9 mouse cellular contexts compared by ENCODE assay signal in the genomic region with DNA sequence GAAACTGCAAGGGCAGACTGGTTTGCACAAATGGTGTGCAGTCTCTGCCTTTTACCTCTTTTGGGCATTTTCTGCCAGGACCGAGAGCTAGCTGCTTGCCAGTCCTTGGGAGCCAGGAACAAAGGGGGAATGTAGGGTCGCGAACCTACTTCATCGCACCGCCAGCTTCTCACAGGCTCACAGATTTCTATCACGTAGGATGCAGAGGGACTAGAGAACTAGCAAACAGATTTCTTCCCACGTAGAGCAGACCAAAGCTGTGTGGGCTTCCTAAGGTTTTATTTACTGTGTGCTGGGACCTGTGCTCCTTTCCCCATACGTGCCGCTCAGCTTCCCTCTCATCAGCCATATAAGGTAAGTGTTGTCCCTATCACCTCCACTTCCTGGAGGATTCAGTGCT. TPM values are rescaled to one million over a fixed set of nuclear protein-coding genes. Genes with fewer than 3 reads are reported as not detected.
DNase-seq lines count a peak whose midpoint lies in the region; ATAC-seq and TF ChIP-seq lines count a peak whose summit lies in the region.
"Had no signal": no experiment of that assay in that cellular context is flagged by ENCODE, and none has a peak within 500 bp of the region (broad histone marks: within the 10 kb centered on the region; RNA-seq: fewer than 3 reads in every experiment).

No protein-coding gene starts in this region.

- no peak for TF ChIP-seq POLR2A in bone marrow, adult 2 months (IDR thresholded peaks at IDR 0.05; ENCODE audit: borderline replicate concordance, control insufficient read depth, low read depth, low read length)

- no peak for DNase-seq in heart, postnatal 25 days (ENCODE audit: low spot score)
- DNase-seq in cerebellum, postnatal 4 days (ENCODE audit: low spot score in 2 of 2): no peak
- no peak for DNase-seq in cerebellum, adult 8-10 months
- no peak for DNase-seq in spleen, postnatal 14 days (ENCODE audit: low spot score in 2 of 2)

- H3K36me3 ChIP-seq in heart, embryonic 13.5 days: no peaks in the 10 kb centered on the region
- no peaks in the 10 kb centered on the region for H3K36me3 ChIP-seq in hindbrain, embryonic 13.5 days
- no peaks in the 10 kb centered on the region for H3K36me3 ChIP-seq in midbrain, embryonic 12.5 days

- H3K27me3 ChIP-seq in heart, embryonic 13.5 days (replicated peaks): no peaks in the 10 kb centered on the region
- 0 out of 2 replicates have a peak, but pooled peaks cover 2% of the 10 kb centered on the region for H3K27me3 ChIP-seq in hindbrain, embryonic 13.5 days
- no peaks in the 10 kb centered on the region for H3K27me3 ChIP-seq in midbrain, embryonic 12.5 days

- 12% methylated on average over 9 of the region's 9 CpGs for WGBS in heart, embryonic 13.5 days
- under 1% methylated on average over 9 of the region's 9 CpGs for WGBS in bone marrow, adult 2 months
- WGBS in hindbrain, embryonic 13.5 days: 9% methylated on average over 9 of the region's 9 CpGs
- WGBS in midbrain, embryonic 12.5 days: 11% methylated on average over 9 of the region's 9 CpGs

- no peak for ATAC-seq in heart, embryonic 13.5 days (ENCODE audit: extremely low read depth, insufficient number of reproducible peaks, low FRiP score, low TSS enrichment)
- peak; percentile 30; the same call in 1 of the 2 replicates for ATAC-seq in hindbrain, embryonic 13.5 days (ENCODE audit: low FRiP score)
- peak; percentile 24; the same call in 1 of the 2 replicates for ATAC-seq in midbrain, embryonic 12.5 days (ENCODE audit: low FRiP score, low read depth)

- peak overlapping the region; percentile 54 for H3K4me3 ChIP-seq in heart, embryonic 13.5 days
- H3K4me3 ChIP-seq in bone marrow, adult 2 months (replicated peaks; ENCODE audit: control insufficient read depth, low read depth, low read length): peak overlapping the region; percentile 69
- peak overlapping the region; percentile 41 for H3K4me3 ChIP-seq in hindbrain, embryonic 13.5 days
- H3K4me3 ChIP-seq in midbrain, embryonic 12.5 days: peak overlapping the region; percentile 37

- H3K4me2 ChIP-seq in heart, embryonic 13.5 days: peak overlapping the region; percentile 77
- peak overlapping the region; percentile 61 for H3K4me2 ChIP-seq in hindbrain, embryonic 13.5 days
- peak overlapping the region; percentile 61 for H3K4me2 ChIP-seq in midbrain, embryonic 12.5 days (replicated peaks)

- TF ChIP-seq CTCF in bone marrow, adult 2 months (IDR thresholded peaks at IDR 0.05; ENCODE audit: control insufficient read depth, insufficient read depth, low read length): no peak

- peak overlapping the region; percentile 48 for H3K27ac ChIP-seq in heart, embryonic 13.5 days (replicated peaks)
- H3K27ac ChIP-seq in bone marrow, adult 2 months (ENCODE audit: control insufficient read depth, insufficient read depth, low read depth, low read length, poor library complexity): peak overlapping the region; percentile 77
- peak overlapping the region; percentile 74 for H3K27ac ChIP-seq in hindbrain, embryonic 13.5 days
- peak overlapping the region; percentile 78 for H3K27ac ChIP-seq in midbrain, embryonic 12.5 days (replicated peaks)

- intact Hi-C loops in heart, postnatal 25 days (cut with DNase I): loop anchor here (5.0 kb wide), 1 partner anchor 62 kb away; no protein-coding TSS in a partner anchor

- H3K9ac ChIP-seq in heart, embryonic 13.5 days: peak overlapping the region; percentile 82
- H3K9ac ChIP-seq in hindbrain, embryonic 13.5 days: peak overlapping the region; percentile 67
- peak overlapping the region; percentile 49 for H3K9ac ChIP-seq in midbrain, embryonic 12.5 days (replicated peaks)

- H3K4me1 ChIP-seq in heart, embryonic 13.5 days: peaks cover 32% of the 10 kb centered on the region
- peaks cover 1% of the 10 kb centered on the region; the same call in 1 of the 2 replicates for H3K4me1 ChIP-seq in bone marrow, adult 2 months (ENCODE audit: control insufficient read depth, insufficient read depth, low read length)
- peaks cover 36% of the 10 kb centered on the region for H3K4me1 ChIP-seq in hindbrain, embryonic 13.5 days (replicated peaks)
- H3K4me1 ChIP-seq in midbrain, embryonic 12.5 days: peaks cover 10% of the 10 kb centered on the region; the same call in 1 of the 2 replicates

- no peaks in the 10 kb centered on the region for H3K9me3 ChIP-seq in heart, embryonic 13.5 days
- no peaks in the 10 kb centered on the region for H3K9me3 ChIP-seq in hindbrain, embryonic 13.5 days
- H3K9me3 ChIP-seq in midbrain, embryonic 12.5 days: no peaks in the 10 kb centered on the region

RNA-seq across cellular contexts. Expression of a gene that starts 48.3 kb away (rescaled TPM):
- polyA plus RNA-seq in heart, embryonic 13.5 days (2015; fragmentation: Nextera tagmentation; extraction: Ambion mirVana): 8.0 and 9.2 TPM in 2 replicates
- total RNA-seq in heart, postnatal 25 days (2021): 10 to 100 TPM; 29.9 to 30.3 TPM
- polyA plus RNA-seq in bone marrow, adult 2 months (2011; ENCODE audit: insufficient read depth, insufficient read length, low replicate concordance, missing spikeins): 9.9 and 17.6 TPM in 2 replicates
- polyA plus RNA-seq in hindbrain, embryonic 13.5 days (2015; fragmentation: Nextera tagmentation; extraction: Ambion mirVana): 8.3 and 9.1 TPM in 2 replicates
- polyA plus RNA-seq in midbrain, embryonic 12.5 days (2016; fragmentation: Nextera tagmentation; extraction: Ambion mirVana): 9.8 and 10.3 TPM in 2 replicates
- total RNA-seq: MEL had no signal

RNA-seq across cellular contexts. Expression of a gene that starts 48.5 kb away (rescaled TPM):
- 8.1 and 9.6 TPM in 2 replicates for polyA plus RNA-seq in heart, embryonic 13.5 days (2015; fragmentation: Nextera tagmentation; extraction: Ambion mirVana)
- total RNA-seq in heart, postnatal 25 days (2021): 1 to 10 TPM; 6.3 to 8.9 TPM
- 1.2 and 2.7 TPM in 2 replicates for polyA plus RNA-seq in bone marrow, adult 2 months (2011; ENCODE audit: insufficient read depth, insufficient read length, low replicate concordance, missing spikeins)
- 14.1 and 14.8 TPM in 2 replicates for polyA plus RNA-seq in hindbrain, embryonic 13.5 days (2015; fragmentation: Nextera tagmentation; extraction: Ambion mirVana)
- 14.4 and 14.7 TPM in 2 replicates for polyA plus RNA-seq in midbrain, embryonic 12.5 days (2016; fragmentation: Nextera tagmentation; extraction: Ambion mirVana)
